Mouse (Mus musculus) thymus, postnatal 4 days (tissue): ENCODE data around the gene Mrps27.
"Not testable (repeated sequence)": the region's sequence is repeated elsewhere in the genome, so short reads cannot be mapped to it uniquely, and the experiment has no call there.

Experiments
- DNase-seq: peaks from one replicate; pipeline ENCODE4 v3.0.0; 2021

Gene Mrps27

DNA sequence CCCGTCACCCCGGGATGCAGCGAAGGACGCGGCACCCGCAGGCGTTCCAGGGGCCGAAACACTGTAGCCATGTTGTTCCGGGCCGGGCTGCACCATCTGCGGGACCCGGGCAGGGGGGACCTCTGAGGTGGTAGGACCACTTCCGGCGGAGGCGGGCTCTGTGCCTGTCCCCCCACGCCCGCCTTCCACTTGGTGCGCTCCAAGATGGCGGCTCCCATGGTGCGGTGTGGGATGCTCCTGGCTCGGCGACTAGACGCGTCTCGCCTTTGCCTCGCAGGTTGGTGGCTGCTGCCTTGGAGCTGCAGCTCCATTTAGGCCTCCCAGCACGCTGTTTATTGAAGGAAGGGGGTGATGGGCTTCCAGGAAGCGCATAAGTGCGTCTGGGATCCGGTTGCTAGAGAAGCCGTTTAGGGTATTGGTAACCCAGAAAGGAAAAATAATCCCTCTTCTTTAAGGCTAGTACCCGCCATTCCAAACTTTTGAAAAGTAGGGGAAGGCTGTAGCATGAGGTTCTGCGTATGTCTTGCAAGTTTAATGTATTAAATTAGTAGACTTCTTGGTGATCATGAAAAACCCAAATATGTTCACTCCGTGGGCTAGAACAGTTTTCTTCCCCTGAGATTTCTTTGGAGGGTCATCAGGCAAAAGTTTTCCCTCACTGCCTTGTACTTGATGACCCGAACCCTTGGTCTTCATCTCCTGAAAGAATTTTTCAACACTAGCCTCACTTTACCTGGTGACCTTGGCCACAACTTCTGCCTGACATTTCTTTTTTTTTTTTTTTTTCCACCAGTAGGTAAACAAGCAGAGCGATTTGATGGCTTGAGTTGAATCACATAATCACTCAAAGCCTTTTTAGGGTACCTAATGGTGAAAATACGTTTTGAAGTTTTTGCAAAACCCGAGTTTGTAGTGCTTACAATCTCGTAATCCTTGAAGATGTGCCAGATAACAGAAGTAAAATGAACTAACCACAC is at the start of gene Mrps27, which contains the start of gene Ptcd2:
Mrps27 (plus strand) TSS at position 188 of the 977 bp plus-strand sequence.
Ptcd2 (minus strand) TSS at position 107 of the 977 bp plus-strand sequence.
- peak; percentile 98 for DNase-seq

DNA sequence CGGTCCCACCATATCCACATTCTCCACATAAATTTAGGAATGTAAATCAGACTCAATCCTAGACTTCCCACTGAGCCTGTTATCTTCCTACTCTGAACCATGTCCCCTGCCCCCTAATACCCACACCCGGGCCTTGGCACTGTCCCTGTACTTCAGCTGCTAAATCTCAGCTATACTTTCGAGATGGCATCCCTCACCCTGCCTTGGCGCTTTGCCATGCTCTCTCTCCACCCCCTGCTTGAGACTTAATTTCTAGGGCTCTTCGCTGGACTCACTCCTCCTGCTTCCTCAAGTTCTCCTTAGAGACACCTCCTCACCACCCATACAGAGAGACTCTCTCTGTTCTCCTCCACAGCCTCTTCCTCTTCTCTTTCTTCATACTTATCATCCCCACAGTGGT is 44.7 kb upstream of the Mrps27 start:
- no peak for DNase-seq

DNA sequence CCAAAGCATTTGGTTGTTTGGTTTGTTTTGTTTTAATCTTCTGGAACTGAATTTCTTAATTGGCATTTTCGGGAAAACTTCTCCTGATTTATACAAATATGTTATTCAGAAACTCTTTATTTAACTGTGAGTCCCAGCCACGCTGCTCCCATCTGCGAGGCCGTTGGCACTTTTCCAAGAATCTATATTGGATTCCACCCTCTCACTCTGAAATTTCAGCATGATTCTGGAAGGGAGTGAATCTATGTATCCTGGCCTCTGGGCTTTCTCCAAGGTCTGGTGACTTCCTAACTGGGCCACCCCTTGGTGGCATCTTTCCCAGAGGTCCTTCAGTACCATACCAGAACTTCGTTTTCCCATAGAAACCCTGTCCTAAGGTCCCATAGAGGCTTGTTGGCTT is 40.7 kb upstream of the Mrps27 start:
- no peak for DNase-seq

DNA sequence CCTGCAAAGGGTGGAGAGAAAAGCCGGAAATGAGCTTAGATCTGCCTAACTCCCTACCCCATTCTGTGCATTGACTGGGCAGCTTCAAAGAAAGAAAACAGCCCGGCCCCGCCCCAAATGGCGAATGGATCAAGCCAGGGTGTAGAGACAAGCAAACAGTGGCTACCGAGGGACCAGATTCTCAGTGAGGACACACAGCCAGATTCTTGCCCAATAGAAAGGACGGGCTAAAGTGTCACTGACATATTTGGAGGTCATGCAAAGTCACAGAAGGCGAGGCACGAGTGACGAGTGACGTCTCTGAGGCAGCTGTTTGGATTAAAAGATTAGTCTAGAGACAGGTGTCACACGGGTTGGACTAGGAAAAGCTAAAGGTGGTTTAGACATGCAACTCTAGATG is 40.2 kb upstream of the Mrps27 start:
- DNase-seq, result no peak

DNA sequence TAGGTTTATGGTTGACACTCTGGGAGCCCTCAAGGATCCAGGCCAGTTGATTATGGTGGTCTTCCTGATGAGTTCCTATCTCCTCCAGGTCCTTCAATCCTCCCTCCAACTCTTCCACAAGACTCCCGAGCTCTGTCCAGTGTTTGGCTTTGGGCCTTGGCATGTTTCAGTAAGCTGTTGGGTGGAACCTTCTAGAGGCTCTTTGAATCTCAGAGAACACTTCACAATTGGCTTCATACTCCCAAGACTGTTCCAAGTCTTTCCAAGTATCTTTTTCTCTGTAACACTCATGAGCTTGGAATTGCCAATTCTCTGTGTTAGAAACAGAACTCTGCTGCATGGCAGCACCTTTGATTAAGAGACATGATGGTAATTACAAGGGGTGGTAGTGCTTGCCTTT is 39.4 kb upstream of the Mrps27 start:
- DNase-seq, result no peak

DNA sequence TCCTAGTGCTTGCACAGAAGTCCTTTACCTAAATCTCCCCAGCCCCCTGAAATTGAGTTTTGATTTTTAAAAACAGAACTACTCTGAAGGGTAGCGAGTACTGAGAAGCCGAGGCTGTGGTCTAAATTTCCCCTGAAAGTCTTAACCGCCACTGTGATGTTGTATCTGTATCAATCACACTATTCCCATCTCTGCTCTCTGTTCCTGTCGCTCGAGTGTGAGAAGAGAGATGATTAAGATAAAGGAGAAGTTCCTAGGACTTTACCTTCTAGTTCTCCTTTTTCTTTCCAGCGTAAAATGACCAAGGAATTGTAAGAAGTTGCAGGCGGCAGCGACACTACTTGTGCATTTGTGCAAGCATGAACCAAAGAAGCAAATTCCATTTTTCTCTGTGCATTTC is 38.4 kb upstream of the Mrps27 start:
- no peak for DNase-seq

DNA sequence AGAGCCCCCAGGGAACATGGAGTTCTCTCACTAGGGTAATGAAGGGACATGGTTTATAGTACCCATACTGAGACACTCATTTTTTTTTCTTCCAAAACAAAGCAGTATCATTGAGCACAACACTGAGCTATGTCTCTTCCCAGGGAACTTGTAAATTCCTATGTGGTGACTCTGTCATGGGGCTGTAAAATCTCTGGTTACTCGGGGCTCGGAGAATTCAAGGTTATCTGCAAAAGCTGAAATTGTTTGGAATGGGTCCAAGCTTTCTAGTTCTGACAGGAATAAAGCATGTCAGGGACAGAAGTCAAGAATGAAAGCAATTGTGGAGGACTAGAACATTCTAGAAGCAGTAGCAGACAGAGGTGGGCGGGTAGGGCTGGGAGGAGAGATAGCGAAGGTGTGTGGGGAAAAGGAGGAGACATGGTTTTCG is 36.6 kb upstream of the Mrps27 start:
- DNase-seq, result no peak

DNA sequence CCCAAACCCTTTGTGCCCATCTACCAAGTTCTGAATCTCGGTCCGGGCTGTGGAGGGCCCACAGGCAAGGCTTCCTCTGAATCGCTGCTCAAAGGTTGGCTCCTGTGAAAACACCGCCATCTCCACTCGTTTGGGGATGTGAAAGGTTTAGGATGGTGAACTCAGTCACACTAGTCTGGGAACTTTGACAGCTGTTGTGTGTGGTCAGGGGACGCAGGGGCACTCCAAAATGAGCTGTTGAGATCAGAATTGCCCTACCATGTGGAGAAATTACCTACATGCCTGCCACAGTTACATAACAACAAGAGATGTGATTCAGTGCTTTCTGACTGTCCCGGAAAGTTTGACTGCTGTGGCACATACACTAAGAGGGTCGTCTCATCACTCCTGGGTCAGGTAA is 36.2 kb upstream of the Mrps27 start:
- DNase-seq, result no peak

DNA sequence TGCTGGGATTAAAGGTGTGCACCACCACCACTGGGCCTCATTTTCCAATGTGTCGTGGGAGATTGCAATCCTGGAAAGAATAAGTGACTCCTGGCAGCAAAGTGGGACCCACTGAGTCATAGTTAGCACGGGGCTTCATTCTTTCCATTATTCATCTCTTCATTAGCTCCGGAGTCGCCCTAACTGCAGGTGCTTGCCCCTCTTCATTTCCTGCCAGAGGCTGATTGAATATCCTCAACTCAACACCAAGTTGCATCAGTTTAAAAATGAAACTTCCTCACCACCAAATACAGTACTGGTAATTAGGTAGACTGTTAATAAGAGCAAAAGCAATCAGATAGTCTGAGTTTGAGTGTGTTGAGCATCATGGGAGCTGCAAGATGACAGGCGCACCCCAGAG is 30.5 kb upstream of the Mrps27 start:
- no peak for DNase-seq

DNA sequence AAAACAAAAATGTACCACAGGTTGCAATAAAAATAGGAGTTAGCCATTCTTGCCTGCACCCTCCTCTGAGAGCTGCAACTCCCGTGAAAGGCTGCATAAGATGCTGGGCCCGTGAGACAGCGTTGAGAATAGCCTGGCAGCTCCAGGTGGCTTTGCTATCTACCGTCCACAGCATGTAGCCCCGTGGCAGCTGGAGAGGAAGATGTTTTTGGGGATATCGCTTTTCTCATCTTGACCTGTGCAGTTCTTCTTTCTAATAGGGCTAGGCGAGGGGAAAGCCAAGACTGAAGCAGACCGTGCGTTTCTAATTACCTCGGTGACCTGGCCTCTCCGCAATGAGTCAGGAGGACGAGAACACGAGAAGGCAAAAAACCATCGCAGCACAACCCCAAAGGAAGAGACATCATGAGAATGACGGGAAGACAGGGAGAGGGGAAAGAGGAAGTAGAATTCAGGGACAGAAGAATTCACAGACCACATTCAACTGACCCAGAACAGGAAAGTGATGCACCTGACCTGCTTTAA is 29.9 kb upstream of the Mrps27 start:
- DNase-seq, result no peak

DNA sequence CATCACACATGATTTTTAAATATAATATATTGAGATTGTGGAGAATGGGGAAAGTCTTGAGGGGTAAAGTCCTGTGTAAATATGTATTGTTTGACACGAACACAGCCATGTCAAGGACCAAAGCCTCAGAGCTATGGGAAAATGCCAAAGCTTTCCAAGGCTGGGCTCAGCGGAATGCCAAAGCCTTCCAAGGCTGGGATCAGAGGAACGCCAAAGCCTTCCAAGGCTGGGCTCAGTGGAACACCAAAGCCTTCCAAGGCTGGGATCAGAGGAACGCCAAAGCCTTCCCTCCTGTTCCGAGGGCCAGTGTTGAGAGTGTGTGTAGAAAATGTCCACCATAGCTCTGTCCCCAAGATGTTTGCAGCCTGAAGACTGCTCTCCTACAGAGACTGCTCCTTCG is 28.2 kb upstream of the Mrps27 start:
- DNase-seq, result no peak

DNA sequence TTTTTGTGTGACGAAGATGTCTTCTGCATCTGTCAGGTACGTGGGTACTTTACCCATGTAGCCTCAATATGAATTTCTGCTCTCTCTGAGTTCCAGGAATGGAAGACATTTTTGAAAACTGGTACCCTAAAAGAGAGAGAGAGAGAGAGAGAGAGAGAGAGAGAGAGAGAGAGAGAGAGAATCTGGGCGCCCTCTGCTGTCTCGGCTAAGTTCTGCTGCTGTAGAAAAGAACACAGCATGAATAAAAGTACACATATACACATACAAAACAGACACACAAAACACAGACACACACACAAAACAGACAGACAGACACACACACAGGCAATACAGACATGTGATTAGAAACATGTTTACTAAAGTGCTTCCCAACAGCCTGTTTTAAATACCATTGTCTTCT is 27.5 kb upstream of the Mrps27 start:
- peak; percentile 53 for DNase-seq

DNA sequence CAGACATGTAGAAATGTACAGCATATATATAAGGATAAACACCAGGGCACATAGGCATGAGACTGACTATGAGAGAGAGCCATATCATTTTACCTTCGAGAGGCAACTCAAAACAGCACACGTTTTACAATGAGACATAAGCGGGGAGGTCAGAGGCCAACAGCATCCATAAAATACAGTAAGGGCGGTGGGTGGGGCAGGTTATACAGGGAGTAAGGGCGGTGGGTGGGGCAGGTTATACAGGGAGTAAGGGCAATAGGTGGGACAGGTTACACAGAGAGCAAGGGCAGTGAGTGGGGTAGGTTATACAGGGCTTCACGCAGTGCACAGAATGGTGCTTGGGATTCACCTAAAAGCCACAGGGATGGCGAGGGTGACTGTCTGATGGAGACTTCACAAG is 24.1 kb upstream of the Mrps27 start:
- no peak for DNase-seq

DNA sequence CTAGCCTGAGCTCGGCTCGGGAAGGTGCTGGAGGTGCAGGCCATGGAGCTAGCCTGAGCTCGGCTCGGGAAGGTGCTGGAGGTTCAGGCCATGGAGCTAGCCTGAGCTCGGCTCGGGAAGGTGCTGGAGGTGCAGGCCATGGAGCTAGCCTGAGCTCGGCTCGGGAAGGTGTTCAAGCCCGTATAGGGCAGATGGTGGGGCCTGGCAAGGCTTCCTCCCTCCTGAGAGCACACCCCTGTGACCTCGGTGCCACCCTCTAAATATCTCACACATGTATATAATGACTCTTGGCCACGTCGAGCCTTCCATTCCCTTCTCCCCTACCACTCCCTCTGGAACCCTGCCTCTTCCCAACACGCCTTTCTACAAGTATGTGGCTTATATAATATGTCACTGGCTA is 21.7 kb upstream of the Mrps27 start:
- not testable (repeated sequence) for DNase-seq

DNA sequence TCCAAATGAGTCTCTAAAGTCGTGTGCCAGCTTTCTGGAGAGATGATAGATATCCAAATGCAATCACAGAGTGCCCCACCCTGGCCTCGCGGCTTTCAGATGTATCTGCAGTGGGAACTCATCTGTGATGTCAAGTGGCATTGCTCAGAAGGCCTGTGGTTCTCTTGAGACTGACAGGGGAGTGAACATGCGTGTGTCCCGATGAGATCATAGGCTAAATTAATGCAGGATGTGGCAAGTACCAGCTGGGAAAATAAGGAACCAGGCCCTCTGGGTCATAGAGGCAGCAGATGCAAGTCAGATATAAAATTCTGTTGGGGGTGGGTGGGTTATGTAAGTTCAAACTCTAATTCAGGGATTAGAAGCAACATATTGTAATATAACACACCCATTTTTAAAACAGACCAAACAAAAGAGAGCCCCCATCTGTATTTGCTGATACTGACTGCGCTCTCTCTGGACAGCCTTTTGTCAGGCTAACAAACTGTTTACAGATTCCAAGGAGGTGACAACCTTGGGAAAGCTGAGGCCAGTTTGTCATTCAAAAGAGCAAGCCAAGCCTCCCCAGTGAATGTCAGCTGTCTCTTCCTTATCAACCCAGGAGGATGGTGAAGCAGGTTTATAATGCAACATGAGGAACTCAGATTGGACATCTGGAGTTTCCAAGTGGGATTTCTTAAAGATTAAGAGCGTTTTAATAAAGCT is 20.8 kb upstream of the Mrps27 start:
- no peak for DNase-seq

DNA sequence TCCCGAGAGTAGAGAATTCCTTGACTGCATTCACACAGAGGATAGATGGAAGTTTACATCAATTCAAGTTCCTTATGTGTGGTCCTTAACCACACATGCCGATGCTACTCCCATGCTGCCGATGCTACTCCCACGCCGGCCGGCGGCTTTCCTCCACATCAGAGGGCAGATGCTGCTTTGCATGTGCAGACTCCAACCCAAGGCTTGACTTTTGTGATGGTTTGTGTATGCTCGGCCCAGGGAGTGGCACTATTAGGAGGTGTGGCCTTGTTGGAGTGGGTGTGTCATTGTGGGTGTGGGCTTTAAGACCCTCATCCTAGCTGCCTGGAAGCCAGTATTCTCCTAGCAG is 20.3 kb upstream of the Mrps27 start:
- DNase-seq, result not testable (repeated sequence)

DNA sequence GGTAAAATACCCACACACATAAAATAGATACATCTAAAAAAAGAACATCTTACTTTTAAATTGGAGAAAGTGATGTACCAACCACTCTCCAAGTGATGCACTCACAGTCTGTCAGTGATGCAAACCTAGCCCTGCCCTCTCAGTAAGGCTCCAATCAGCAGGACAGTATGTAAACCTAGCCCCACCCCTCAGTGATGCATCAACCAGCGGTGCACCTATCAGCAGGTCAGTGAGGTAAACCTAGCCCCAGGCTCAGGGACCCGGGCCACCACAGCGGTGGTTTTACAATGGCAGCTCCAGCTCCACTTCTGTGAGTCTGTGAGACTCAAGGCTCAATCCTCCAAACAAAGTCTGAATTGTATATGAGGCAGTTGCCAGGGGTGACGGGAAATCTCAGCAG is 13.3 kb upstream of the Mrps27 start:
- DNase-seq, result no peak

DNA sequence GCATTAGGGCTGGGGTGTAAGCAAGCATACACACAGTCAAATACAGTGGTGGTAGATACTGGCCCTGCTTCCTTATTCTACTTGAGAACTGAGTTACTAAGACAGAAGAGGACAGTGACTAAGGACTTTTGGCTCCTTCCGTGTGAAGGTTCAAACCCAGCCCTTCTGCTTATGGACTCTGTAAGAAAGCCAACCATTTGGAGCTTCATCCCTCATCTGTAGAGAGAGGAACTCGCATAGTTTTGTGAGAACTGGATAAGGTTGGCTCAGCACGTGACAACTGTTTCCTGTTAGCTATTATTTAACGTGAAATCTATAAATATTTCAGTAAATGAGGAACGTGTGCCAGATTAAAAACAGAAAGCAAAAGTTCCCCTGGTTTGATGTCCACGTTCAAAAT is 7.1 kb upstream of the Mrps27 start:
- no peak for DNase-seq

DNA sequence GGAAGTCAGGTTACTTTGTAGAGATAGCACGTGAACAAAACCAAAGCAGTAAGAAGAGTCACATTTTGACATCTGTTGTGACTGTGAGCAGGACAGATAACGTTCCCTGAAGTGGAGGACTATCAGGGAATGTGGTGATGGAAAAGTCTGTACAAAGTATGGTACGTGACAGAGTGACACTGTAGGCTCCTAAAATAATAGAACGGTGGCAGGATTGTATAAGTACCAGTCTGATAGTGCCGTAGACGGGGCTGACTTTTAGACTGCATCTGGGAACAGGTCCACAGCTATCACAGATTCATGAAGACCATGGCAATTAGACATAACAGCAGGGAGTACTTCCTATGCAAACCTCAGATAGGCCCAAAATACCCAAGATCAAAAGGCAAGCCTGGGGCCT is 3.1 kb upstream of the Mrps27 start:
- DNase-seq, result no peak

DNA sequence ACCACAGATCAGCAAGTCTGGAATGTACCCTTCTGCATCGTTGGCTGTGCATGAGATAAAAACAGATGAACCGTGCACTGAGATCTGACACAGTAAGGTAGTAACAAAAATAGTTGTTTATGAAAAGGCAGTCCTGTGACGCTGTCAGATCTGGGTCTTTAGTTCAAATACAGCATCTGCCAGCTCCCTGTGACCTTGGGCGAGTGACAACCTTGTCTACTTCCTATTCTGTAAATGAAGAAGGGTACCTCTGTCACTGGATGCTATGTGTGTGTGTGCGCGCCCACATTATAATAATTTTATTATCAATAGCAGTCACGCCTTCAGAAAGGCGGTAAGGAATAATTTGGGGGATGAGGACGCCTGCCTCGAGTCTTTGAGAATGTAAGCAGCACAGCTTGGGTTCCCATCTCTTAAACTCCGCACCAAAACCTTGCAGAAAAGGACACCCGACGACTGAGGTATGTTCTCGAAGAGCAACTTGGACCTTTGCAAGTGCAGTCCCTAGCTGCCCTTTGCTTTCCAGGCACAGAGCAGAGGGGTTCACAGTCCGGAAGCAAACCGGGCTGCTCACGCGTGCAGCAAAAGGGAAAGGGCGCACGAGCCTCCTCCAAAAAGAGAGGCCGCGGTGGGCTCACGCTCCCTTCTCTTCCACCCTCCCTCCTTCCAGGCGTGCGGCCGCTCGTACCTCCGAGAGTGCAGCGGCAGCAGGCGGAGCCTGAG is 549 bp upstream of the Mrps27 start:
- no peak for DNase-seq

DNA sequence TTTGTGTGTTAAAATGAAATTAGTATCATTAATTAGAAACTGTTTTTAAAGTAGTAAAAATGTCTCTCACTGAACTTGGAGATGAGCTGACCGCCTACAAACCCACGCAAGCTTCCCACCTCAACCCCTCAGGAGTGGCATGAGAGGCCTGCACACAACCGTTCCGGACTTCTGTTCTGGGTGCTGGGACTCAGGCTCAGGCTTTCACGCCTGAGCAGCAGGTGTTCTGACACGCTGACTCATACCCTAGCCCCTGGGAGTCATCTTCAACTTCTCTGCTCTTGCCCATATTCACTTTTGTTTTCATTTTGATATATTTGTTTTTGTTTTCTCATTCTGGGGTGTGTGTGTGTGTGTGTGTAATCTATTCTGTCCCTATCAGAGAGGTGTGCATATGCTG is 5.4 kb downstream of the Mrps27 start:
- no peak for DNase-seq

DNA sequence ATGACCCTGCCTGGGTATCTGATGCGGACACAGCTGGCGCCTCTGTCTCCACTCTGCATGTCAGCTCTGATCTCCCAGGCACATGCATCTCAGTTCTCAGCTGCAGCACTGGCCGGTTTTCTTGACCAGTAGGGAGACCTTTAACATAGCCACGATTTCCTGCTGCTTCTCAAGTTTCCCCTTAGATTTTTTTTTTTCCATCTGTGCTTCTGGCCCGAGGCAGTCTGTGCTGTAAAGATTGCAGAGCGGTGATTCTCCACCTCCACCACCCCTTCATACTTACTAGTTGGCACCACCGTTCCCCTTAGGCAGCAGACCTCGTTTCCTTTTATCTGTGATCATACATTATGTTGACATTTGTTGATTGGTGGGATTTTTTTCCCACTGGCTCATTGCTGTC is 6.6 kb downstream of the Mrps27 start:
- no peak for DNase-seq

DNA sequence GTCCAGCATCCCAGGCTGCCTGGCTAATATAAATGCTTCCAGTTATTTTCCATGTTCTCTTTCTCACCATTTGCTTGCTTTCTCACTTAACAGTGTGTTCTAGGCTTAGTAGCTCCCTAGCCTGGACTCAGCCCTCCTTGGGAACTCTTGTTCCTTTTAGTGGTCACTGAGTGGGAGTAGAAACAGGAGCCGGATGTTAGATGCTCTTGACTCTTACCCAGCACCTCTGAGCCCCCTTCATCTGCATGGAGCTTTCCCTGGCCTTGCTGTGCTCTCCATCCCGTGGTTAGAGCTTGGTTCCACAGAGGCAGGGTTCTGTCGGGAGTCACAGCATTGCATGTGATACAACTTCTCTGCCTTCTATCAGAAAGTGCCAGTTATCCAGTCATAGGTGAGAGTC is 7.0 kb downstream of the Mrps27 start:
- no peak for DNase-seq
